Mouse (Mus musculus) Patski (cell line): ENCODE measurements around the gene Pak4. TPM values are rescaled to one million over a fixed set of nuclear protein-coding genes. Genes with fewer than 3 reads are reported as not detected.
A peak's percentile ranks its signal among the peaks of the same experiment; 100 is the strongest.

Experiments
- ATAC-seq: fragments of 100-300 bp; one replicate; pipeline ENCODE4 v1.8.0; 2021
- CTCF ChIA-PET: fragments of 350-600 bp; sonication (Branson Sonifier 250); formaldehyde crosslinking; loops from one replicate; lab custom pipeline; 2022; ENCODE audit warnings: inconsistent platforms; lab: Charles Lee
- POLR2A ChIA-PET: fragments of 350-600 bp; sonication (Branson Sonifier 250); formaldehyde crosslinking; loops from one replicate; lab custom pipeline; 2022; ENCODE audit warnings: antibody characterized with exemption, inconsistent platforms; lab: Charles Lee
- DNase-seq: peaks from one replicate; pipeline ENCODE4 v3.0.0-alpha.2; 2011; ENCODE audit warnings: low read depth, low spot score
- H3K27me3 ChIP-seq: fragments of 371-371 bp; one replicate; pipeline ENCODE4 v1.5.1; 2021
- CTCF ChIP-seq: fragments of 100-300 bp; IDR thresholded peaks from one replicate; pipeline ENCODE4 v1.5.1; 2021
- in situ Hi-C: fragments of 300-500 bp; cut with MboI; formaldehyde crosslinking; loops from 3 replicates; pipeline ENCODE4 v1.11.1; 2018; ENCODE audit warnings: low pct_unique_long_range_greater_than_20kb, mixed read lengths
- polyA plus RNA-seq: library from polyadenylated mRNA; unstranded; gene quantifications from one replicate; pipeline ENCODE4 v1.2.3, GENCODE M21; 2021

Pak4 gene
- polyA plus RNA-seq, 1 experiment from 2014 or later, result 49.3 TPM

GRCm38 (mm10) chr7:28603136-28603535 is 5.2 kb upstream of the Pak4 start:
- H3K27me3 ChIP-seq, result peaks cover 4% of the 10 kb centered on the region
- ATAC-seq (no peak), DNase-seq (no peak)
- in situ Hi-C loops, result loop anchor here (5.0 kb wide), 3 partner anchors 36 to 156 kb away; no protein-coding TSS in a partner anchor
- TF ChIP-seq CTCF, result no peak
- CTCF ChIA-PET, result interaction anchor here (1.3 to 3.3 kb wide), 3 partner anchors 32 to 161 kb away, joined by 4 to 18 read pairs (median 17); no protein-coding TSS in a partner anchor
- POLR2A ChIA-PET, result no interaction called here

GRCm38 (mm10) chr7:28601668-28602067 is 3.7 kb upstream of the Pak4 start:
- CTCF ChIA-PET, result interaction anchor here (1.1 to 3.3 kb wide), 11 partner anchors 10 to 165 kb away, joined by 3 to 18 read pairs (median 7); partner anchors contain the start of gene Gmfg
- in situ Hi-C loops, result loop anchor here (5.0 kb wide), 3 partner anchors 34 to 154 kb away; no protein-coding TSS in a partner anchor
- TF ChIP-seq CTCF, result peak; percentile 64
- H3K27me3 ChIP-seq, result peaks cover 4% of the 10 kb centered on the region
- ATAC-seq, result no peak
- DNase-seq, result no peak
- POLR2A ChIA-PET, result no interaction called here

- no peak for ATAC-seq
- no peak for TF ChIP-seq CTCF
- ChIA-PET POLR2A (no interaction called here), CTCF (interaction anchor here (0.9 to 3.3 kb wide), 17 partner anchors 10 to 214 kb away, joined by 3 to 18 read pairs (median 4); partner anchors contain the start of gene Gmfg)
- DNase-seq, result no peak
- H3K27me3 ChIP-seq, result peaks cover 4% of the 10 kb centered on the region
- in situ Hi-C loops, result loop anchor here (5.0 kb wide), 3 partner anchors 34 to 154 kb away; no protein-coding TSS in a partner anchor
Measured at GRCm38 (mm10) chr7:28601029-28601428, 3.0 kb upstream of the Pak4 start.

GRCm38 (mm10) chr7:28598951-28599350 is 966 bp upstream of the Pak4 start:
- H3K27me3 ChIP-seq, result no peaks in the 10 kb centered on the region
- CTCF ChIA-PET, result interaction anchor here (1.3 kb wide), 2 partner anchors 22 to 114 kb away, joined by 3 to 4 read pairs; no protein-coding TSS in a partner anchor
- ATAC-seq, result no peak
- in situ Hi-C loops, result no loop called here
- POLR2A ChIA-PET, result interaction anchor here (0.8 kb wide), 1 partner anchor 22 kb away, joined by 3 read pairs; no protein-coding TSS in a partner anchor
- DNase-seq, result no peak
- no peak for TF ChIP-seq CTCF

GRCm38 (mm10) chr7:28597277-28597570 is 761 bp downstream of the Pak4 start:
- TF ChIP-seq CTCF, result no peak
- CTCF ChIA-PET, result interaction anchor here (0.9 to 2.0 kb wide), 4 partner anchors 28 to 252 kb away, joined by 3 to 11 read pairs (median 3); no protein-coding TSS in a partner anchor
- POLR2A ChIA-PET, result interaction anchor here (0.5 to 3.0 kb wide), 5 partner anchors 10 to 162 kb away, joined by 3 to 8 read pairs (median 3); no protein-coding TSS in a partner anchor
- no peak for DNase-seq
- no peak for ATAC-seq
- no peaks in the 10 kb centered on the region for H3K27me3 ChIP-seq
- in situ Hi-C loops, result no loop called here

GRCm38 (mm10) chr7:28596436-28597276 is 1.3 kb downstream of the Pak4 start:
- ChIA-PET CTCF (interaction anchor here (0.9 to 2.0 kb wide), 4 partner anchors 28 to 252 kb away, joined by 3 to 11 read pairs (median 3); no protein-coding TSS in a partner anchor), POLR2A (interaction anchor here (0.5 to 3.0 kb wide), 6 partner anchors 10 to 161 kb away, joined by 3 to 8 read pairs (median 4); no protein-coding TSS in a partner anchor)
- in situ Hi-C loops, result no loop called here
- H3K27me3 ChIP-seq, result no peaks in the 10 kb centered on the region
- no peak for TF ChIP-seq CTCF
- DNase-seq (no peak), ATAC-seq (peak; percentile 59)

GRCm38 (mm10) chr7:28595751-28596435 is 2.1 kb downstream of the Pak4 start:
- no peak for ATAC-seq
- POLR2A ChIA-PET, result interaction anchor here (1.9 to 3.0 kb wide), 2 partner anchors 9 to 26 kb away, joined by 8 read pairs; no protein-coding TSS in a partner anchor
- CTCF ChIA-PET, result interaction anchor here (1.3 to 2.0 kb wide), 3 partner anchors 19 to 174 kb away, joined by 3 to 11 read pairs (median 6); no protein-coding TSS in a partner anchor
- no peaks in the 10 kb centered on the region for H3K27me3 ChIP-seq
- no peak for TF ChIP-seq CTCF
- DNase-seq, result peak; percentile 68
- in situ Hi-C loops, result no loop called here

GRCm38 (mm10) chr7:28593206-28594111 is 4.5 kb downstream of the Pak4 start:
- POLR2A ChIA-PET, result interaction anchor here (0.6 to 1.2 kb wide), 2 partner anchors 15 to 1033 kb away, joined by 3 to 4 read pairs; no protein-coding TSS in a partner anchor

GRCm38 (mm10) chr7:28591862-28592261 is 6.1 kb downstream of the Pak4 start:
- H3K27me3 ChIP-seq, result no peaks in the 10 kb centered on the region
- ChIA-PET CTCF (interaction anchor here (0.9 kb wide), 1 partner anchor 9 kb away, joined by 3 read pairs; no protein-coding TSS in a partner anchor), POLR2A (no interaction called here)
- TF ChIP-seq CTCF, result no peak
- ATAC-seq (no peak), DNase-seq (no peak)
- in situ Hi-C loops, result loop anchor here (5.0 kb wide), 1 partner anchor 220 kb away; the partner anchor contains the start of gene Plekhg2

More at GRCm38 (mm10) chr7:28593206-28594111, 4.5 kb downstream of the Pak4 start:
- in situ Hi-C loops, result loop anchor here (5.0 kb wide), 1 partner anchor 221 kb away; the partner anchor contains the start of gene Plekhg2
- CTCF ChIA-PET, result interaction anchor here (1.1 to 1.7 kb wide), 4 partner anchors 9 to 25 kb away, joined by 3 to 7 read pairs (median 4); no protein-coding TSS in a partner anchor
- H3K27me3 ChIP-seq, result no peaks in the 10 kb centered on the region
- DNase-seq (no peak), ATAC-seq (no peak)
- no peak for TF ChIP-seq CTCF
